Mouse (Mus musculus) MN1 (cell line): ENCODE results near the gene 9230102O04Rik.

Experiments used
- DNase-seq: peaks from one replicate; pipeline ENCODE4 v3.0.0-alpha.2; 2016; ENCODE audit warnings: low spot score

9230102O04Rik gene

DNA sequence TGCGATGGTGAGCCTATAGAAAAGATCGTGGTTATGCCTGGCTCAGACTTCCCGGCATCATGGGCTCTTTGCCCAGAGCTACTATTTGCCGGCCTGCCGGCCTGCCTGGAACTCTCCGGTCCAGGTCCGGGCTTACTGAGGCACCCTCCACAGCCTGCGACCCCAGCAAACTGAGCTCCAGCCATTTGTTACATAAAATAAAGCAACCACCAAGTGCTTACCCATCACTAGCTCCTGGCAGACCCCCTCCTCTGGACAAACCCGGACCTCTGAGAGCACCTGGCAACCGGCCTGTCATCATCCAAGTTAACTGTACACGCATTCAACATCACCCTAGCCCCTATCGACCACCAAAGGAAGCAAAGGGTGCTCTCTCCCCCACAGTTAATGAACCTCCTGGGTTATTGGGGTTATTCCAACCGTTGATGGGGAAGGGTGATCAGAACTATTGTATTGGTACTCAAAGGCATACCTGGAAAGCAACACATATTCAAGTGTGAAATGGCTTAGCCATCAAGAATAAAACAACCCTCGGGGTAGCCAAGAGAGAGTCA is 4.0 kb downstream of the 9230102O04Rik start:
- no peak for DNase-seq

DNA sequence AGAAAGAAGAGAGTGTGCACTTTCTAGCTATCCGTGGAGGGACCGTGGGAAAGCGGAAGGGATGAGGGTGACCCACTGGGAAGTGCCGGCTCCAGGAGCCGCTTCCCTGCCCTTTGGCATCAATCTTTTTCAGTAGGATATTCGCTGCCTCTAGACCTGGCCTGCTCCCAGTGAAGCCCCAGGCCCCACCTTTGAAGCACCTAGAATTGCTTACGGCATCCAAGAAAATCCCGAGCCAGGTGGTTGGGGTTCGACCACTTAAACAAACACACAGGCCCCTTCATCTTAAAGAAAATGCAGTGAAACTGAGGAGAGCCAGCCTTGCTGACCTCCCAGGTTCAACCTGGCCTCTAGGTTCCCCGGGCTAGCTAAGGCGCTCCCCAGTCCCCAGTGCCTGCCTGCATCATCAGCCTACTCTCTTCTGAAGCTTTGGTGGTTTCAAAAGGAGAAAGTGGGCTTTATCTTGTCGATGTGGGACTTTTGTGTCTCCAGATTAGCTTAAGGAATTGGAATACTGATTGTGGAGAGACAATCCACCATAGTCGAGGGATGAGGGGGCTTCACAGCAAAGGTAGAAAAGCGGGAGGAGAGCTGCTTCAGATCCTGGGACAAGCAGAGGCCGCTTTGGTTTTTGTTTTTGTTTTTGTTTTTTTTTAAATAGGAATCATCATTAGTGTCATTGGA is 4.7 kb downstream of the 9230102O04Rik start:
- no peak for DNase-seq

DNA sequence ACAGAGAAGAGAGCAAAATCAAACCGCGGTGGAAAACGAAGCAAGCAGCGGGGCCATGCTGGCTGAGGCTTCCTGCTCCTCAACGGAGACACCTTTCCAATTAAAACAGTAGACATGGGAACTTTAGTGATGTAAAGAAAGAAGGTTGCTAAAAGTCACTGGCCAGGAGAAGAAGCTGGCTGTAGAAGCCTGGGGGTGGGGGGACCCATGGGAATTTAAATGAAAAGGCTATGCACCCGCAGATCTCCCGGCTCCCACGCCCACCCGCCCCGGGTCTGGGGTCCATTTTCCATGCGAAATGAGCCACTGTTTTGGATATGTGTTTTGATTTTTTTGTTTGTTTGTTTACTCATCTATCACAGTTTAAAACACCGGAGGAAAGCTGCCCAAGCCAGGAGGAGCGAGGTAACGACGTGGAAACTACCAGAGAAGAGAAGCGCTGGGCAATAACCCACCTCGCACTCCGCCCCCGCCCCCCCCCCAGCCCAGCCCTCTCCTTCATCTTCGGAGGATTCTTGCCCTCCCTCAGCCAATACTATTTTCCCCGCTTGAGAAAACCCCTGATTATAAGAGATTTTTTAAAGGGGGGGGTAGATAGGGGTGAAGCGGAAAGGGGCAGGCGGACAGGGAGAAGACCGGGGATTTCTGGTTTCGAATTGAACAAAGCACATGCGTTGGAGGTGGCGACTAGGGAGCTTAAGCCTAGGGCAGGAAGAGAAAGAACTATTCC is 5.4 kb downstream of the 9230102O04Rik start:
- DNase-seq: no peak

DNA sequence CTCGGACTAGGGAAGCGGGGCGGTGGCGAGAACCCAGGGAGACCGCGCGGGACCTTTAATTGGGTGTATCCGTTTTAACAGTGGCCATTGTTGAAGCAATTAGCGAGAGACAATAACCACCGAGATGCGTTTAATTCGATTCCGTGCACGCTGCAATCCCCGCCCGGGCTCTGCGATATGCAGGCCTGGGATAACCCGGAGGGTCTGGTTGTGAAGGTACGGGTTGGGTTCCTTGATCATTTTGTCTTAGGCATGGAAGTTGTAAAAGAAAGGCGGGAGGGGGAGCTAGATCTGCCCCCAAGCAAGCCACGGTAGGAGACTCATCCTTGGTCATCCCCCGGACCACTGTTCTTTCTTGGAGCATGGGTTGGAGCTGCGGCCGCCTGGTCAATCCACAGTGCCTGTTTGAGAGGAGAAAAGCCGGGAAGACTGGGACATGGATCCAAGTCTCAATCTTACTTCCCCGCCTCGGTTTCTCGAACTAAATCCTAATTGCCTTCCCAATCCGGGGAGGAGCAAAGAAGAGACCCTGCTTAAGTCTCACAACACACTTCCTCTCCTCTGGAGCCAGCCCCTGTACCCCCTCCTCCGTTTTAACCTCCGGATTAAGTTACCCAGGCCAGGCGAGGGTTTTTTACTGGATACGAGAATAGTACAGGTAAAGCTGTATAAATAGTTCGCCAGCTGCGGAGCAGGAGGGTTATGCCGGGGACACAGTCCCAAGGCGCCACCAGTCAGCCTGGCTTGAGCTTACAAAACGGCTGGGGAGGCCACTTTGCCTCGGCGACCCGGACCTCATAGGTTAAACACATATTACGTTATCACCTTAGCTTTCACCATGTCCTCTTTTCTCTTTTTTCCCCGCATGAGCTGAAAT is 6.2 kb downstream of the 9230102O04Rik start:
- peak; percentile 36 for DNase-seq

DNA sequence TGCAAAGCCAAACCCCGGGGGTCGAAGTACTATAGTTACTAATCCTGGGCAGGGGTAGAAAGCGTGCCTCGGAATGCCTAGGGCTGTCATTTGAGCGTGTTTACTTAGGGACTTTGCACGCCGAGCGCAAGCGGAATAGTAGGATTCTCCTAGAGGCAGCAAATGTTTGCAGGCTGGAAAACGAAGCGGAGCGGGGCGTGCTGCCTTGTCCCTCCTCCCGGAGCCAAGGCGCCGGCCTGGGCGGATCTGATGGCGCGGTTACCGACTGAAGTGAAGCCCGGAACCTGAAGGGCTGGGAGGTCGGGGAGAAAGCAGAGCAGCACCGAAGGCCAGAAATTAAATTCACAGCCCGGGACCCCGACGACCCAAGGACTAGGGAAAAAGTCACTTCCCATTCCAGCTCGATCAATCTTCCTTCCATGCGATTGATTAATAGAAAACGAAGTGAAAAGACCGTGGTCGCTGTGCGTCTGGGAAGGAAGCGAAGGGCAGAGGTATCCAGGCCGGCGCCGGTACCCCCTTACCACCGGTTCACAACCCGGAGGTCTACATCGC is 6.9 kb downstream of the 9230102O04Rik start:
- DNase-seq: peak; percentile 63

DNA sequence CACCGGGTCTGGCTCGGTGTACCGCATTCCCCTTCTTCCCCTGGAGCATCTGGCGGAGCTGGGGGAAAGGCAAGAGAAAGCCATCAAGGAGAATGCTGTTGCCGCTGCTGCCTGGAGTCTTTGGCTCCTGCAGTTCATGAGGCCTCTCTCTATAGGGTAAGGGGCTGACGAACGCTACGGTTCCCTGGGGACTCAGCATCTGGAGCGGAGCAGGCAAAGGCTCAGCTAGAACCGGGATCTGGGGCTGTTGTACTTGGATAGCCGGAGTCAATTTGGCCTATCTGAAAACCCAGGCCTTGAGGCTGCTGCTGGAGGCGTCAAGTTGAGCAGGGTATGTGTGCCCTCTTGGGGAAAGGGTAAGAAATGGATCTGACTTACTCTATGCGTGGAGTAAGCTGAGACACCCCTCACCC is 7.7 kb downstream of the 9230102O04Rik start:
- peak; percentile 72 for DNase-seq

DNA sequence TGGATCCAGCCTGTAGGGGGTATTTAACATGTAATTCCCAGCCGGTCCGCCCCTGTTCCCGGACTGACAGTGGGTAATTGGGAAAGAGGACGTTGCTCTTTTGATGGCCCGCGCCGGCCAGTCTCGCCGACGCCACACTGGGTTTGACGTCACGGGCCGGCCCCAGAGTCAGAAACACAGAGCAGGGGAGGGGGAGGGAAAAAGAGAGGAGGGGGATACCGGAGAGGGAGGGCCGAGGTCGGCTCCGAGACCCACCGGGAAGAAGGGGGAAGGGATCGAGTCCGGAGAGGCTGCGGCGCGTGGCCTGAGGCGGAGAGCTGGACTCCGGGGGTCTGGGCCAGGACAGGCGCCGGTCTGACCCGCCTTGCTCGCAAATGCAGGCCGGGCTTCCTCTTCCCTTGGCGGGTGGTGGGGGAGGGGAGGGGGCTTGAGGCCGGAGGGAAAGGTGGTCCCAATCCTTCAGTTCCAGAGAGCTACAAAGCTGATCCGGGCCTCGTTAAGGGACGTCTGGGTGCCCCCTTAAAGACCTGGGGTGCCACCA is 8.2 kb downstream of the 9230102O04Rik start, which contains the start of gene 4930412O13Rik:
TSS of gene 4930412O13Rik (plus strand) at position 202 of the 541 bp plus-strand sequence.
- peak; percentile 52 for DNase-seq

DNA sequence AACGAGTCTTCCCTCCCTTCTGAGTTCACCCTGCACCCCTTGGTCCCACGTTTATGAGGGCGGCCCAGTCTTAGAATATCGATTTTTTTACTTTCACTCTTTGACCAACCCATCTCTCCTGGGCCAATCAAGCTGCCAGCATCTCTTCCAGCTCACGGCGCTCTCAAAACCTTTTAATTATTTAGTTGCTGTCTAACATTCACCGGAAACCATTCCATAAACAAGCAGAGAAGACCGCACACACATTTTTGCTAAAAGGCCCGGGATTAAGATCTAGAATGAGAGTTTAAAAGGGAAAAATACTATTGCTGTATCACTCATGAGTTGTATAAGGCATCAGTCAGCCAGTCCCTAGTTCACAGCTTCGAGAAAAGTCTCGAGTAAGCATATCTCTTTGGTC is 9.1 kb downstream of the 9230102O04Rik start:
- peak; percentile 36 for DNase-seq

DNA sequence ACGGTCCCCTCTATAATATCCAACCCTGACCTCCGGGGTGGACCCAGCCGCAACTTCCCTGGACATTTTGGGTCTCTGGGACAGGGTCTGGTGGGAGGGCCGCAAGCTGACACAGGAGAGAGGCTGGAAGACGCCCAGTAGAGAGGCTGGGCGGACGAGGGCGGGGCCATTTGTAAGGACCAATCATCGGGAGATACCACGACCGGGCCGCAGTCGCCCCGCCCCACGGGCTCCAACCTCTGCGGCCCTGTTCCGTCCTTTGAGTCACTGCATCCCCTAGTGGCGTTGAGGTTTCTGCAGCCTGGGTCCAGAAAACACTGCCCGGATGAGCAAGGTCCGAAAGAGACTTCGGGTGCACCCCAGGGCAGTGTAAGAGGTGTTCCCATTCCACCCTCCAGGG is 9.8 kb downstream of the 9230102O04Rik start:
- peak; percentile 93 for DNase-seq

DNA sequence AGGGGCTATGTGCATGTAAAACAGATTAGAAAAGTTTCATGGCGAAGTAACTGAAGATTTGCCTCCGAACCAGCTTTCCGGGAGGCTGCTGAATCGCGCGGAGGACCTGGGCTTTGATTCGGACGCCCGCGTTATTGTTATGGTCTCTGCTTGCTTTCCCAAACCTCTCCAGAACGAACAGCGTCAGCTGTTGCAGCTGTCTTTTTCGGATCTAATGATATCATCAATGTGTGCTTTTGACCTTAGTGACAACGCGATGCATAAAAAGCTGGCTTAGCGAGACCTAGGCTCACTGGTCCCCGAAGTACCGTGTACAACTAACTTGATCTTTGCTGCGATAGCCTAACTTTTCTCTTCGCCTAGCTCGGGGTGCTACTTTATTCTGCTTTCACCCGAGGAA is 10.2 kb downstream of the 9230102O04Rik start:
- peak; percentile 49 for DNase-seq

DNA sequence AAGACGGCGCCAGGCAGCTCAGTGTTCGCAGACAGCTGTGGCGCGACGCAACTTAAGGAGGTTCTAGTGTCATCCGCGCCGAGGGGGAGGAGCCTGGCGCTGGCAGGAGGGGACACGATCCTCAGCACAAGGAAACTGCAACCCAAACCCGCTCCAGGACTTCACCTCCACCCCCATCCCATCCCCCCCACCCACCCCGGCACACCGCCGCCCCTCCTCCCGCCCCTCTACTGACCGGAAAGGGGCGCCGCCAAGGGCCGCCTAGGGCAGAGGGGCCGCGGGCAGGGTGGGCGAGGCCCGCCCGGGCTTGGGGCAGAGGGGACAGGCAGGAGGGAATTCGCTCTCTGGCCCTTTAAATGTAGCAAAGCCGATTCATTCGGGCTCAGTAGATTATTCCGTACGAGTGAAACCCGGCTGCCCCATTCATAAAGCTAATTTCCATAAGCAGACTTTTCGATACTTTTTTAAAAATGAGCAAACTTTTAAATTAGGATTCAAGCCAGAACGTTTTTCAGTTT is 10.7 kb downstream of the 9230102O04Rik start:
- DNase-seq: peak; percentile 58

DNA sequence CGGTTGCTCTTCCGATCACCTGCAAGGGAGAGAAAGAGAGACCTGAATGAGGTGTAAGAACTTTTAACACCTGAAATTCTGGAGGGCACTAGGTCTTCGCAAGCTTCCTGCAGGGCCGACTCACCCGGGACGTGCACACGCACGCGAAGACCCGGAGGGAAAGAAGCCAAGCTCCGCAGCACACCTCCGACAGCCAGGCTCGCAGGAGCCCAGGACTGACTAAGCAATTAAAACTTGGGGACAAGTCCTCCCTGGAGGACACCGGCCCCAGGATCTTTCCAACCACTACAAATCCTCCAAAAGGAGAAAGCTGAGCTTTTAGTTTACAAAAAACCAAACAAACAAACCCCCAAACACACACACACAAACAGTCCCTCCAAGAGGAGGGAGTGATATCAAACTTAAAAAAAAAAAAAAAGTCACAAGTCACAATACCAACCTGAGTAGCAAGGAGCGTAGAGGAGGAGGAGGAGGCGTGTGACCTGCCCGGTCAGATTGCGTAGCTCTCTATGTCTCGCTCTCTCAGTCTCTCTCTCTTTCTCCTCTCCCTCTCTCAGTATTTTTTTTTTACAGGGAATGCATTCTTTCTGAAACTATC is 11.3 kb downstream of the 9230102O04Rik start:
- no peak for DNase-seq

DNA sequence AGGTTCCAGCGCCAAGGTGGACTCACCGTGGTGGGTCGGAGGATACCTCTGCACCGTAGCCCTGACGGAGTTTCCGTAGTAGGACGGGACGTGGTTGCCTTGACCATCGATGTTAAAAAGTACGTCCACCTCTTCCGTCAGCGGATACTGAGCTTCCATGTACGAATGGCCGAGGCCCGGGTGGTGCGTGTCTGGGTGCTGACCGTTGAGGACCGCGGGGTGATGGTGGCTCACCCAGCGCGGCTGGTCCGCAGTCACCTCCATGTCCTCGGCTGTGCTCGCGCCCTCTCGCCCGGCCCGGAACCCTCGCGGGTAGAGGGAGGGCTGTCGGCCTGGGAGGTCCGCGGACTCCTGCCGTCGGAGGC is 12.0 kb downstream of the 9230102O04Rik start:
- no peak for DNase-seq

DNA sequence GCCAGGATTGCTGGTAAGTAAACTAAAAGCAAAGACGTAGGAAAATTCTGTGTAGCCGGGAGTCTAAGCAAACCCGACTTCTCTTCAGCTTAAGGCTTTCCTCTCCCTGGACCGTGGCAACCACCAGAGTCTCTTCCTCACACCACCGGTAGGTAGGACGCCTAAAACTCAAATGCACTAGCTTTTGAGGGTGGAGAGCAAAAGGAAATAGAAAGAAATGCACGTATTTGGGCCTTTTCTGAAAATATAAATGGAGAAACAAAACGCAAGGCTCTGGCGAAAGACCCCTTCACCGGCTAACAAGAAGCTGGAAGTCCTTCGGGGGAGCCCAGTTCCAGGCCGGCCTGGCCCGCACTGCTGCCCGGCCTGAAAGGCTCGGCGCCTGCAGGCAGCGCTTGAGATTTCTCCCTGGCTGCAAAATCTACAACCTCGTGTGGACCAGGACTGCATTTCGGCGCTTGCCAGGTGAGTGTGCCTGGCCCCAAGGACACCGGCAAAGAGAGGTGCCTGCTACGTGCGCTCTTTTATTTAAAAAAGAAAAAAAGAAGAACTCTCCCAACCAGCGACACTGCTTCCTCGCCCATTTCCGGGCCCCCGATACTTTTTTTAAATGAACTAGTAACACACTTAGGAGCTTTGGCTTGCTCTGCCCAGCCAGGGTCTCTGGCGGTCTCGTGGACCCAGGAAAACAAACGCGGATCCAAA is 12.6 kb downstream of the 9230102O04Rik start:
- no peak for DNase-seq

DNA sequence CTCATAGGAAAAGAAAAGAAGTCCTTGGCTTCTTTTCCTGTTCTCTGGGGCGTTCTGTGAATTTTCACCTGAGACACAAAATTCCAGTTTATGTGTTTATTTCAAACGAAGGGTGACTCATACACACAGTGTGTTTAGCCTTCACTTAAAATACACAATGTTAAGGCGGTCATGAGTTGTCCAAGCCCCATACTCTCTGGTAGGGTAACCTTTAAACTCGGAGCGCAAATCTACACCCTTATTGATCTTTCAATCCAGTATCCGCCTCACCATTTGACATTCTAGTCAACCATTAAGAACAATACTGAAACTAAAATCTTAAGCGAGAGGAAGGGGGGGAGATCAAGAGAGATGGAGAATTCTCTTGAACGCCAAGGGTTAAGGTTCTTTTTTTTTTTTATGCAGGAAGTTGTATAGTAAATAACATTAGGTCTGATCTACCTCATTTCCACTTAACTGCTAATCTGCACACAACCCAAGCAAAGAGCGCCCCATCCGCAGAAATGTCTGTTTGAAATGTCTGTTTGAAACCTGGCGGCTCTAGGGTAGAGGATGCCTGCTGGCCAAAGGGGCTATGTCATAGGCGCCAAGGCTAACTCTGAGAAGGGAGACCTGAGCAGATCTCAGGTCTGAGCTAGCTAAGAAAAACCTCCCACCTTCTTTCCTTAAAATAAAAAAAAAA is 13.5 kb downstream of the 9230102O04Rik start:
- no peak for DNase-seq

DNA sequence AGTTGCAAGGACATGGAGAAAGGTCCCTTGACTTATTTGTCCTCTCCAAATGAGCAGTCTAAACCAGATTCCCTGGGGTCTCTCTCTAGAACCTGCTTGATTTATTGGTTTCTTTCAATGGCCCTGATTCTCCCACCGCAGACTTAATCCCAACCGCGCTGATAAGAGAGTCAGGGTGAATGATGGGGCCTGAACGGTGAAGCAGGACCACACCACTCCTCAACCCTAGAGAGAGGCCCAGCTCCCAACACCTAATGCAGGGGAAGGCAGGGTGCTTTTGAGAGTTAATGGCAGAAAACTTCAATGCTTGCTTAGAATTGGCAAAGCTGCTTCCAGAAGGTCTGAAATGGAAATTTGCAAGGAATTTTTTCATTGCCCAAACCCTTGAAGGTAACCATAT is 14.1 kb downstream of the 9230102O04Rik start:
- DNase-seq: no peak

DNA sequence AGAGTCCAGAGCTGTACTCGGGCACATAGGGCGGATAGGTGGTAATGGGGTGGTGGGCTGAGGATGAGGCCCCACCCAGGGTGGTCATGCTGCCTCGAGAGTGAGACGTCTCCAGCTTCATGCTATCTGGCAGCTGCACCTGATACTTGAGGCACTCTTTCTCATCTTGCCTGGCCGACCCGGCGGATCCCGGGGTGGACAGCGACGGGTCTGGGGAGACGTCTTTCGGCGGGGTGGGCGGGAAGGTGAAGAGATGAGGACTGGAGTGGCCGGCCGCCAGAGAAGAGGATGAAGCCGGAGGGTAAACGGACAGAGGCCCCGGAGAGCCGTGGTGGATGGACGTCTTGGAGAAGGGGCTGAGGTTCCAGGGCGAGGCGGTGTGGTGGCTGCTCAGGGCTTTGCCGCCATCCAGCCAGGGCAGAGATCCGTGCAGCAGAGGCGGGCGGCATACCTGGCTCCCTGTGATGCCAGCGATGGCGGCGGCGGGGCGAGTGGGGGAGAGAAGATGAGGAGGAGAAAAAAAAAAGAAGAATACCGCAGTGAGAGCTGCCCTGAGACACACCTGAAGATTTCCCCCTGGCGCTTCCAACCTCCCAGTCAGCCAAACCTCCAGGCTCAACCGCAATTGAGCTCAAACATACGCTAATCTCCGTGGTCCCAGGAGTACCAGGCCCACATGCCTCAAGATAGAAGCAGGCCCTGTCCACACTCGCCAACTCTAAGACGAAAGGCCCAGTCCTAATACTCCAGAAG is 14.7 kb downstream of the 9230102O04Rik start:
- no peak for DNase-seq

DNA sequence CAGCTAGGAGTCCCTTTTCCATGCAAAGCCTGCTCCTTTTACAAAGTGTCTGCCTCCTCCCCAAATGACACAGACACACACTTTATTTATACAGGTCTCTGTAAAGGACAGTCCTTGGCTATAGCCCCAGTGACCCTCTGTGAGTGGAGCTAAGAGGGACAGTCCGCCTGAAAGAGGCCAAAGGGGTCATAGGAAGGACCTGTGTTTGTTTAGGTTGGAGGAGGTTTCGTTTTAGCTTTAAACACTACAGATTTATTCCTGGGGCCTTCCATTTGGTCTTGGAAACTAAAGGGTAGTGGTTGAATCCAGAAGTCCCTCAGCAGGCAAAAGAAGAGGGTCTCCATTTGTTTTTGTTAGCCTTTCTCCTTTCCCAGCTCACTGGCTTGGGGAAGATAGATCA is 15.6 kb downstream of the 9230102O04Rik start:
- no peak for DNase-seq

DNA sequence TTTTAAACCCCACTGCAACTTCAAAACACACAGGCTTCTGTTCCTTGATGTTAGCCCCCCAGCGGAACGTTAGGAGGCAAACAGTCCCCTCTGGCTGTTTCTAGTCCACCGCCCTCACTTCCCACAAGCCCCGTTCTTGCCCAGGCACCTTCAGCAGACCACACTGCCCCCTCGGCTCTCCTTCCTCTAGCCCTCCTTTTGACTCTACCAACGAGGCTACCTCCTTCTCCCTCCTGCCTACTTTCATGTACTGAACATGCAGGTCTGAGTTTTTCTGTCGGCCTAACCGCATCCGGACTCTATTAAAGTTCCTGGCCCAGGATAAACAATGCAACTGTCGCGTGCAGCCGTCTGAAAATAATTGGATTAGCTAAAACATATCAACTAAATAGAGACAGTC is 16.7 kb downstream of the 9230102O04Rik start:
- DNase-seq: no peak
